Comparison of ENCODE assay signal across 12 mouse cellular contexts in genomic region chr6:38469591-38469990, GRCm38 (mm10). TPM values are rescaled to one million over a fixed set of nuclear protein-coding genes. Genes with fewer than 3 reads are reported as not detected.
DNase-seq lines count a peak whose midpoint lies in the region; ATAC-seq and TF ChIP-seq lines count a peak whose summit lies in the region.
"Had no signal": no experiment of that assay in that cellular context is flagged by ENCODE, and none has a peak within 500 bp of the region (broad histone marks: within the 10 kb centered on the region; RNA-seq: fewer than 3 reads in every experiment).

No protein-coding gene starts in this region.

- H3K27ac ChIP-seq in forebrain, postnatal 0 days (ENCODE audit: low read depth, low read length) = no peak overlapping the region
- no peak overlapping the region for H3K27ac ChIP-seq in forebrain, embryonic 10.5 days
- H3K27ac ChIP-seq in liver, postnatal 0 days (ENCODE audit: low read depth) = no peak overlapping the region
- H3K27ac ChIP-seq in liver, embryonic 12.5 days = no peak overlapping the region
- H3K27ac ChIP-seq: embryonic facial prominence, embryonic 15.5 days; midbrain, embryonic 13.5 days had no signal

- H3K9me3 ChIP-seq in forebrain, postnatal 0 days (ENCODE audit: low read length) = no peaks in the 10 kb centered on the region
- H3K9me3 ChIP-seq in forebrain, embryonic 10.5 days = peaks cover 5% of the 10 kb centered on the region; the same call in 1 of the 2 replicates
- no peaks in the 10 kb centered on the region for H3K9me3 ChIP-seq in liver, postnatal 0 days (ENCODE audit: low read length)
- no peaks in the 10 kb centered on the region for H3K9me3 ChIP-seq in liver, embryonic 12.5 days (replicated peaks)
- no peaks in the 10 kb centered on the region for H3K9me3 ChIP-seq in E14TG2a.4 (ENCODE audit: low read length)
- H3K9me3 ChIP-seq: embryonic facial prominence, embryonic 15.5 days had no signal

- no peak for ATAC-seq in forebrain, postnatal 0 days
- ATAC-seq in liver, postnatal 0 days = no peak
- ATAC-seq in liver, embryonic 12.5 days = no peak
- ATAC-seq in erythroblast, adult 5-6 weeks (replicated peaks; ENCODE audit: low FRiP score, poor library complexity, severe bottlenecking) = peak; percentile 48; the same call in 1 of the 2 replicates
- ATAC-seq: midbrain, embryonic 13.5 days had no signal

- no peaks in the 10 kb centered on the region for H3K4me1 ChIP-seq in forebrain, postnatal 0 days (ENCODE audit: insufficient read depth)
- H3K4me1 ChIP-seq in forebrain, embryonic 10.5 days = no peaks in the 10 kb centered on the region
- H3K4me1 ChIP-seq in liver, postnatal 0 days (ENCODE audit: insufficient read depth) = no peaks in the 10 kb centered on the region
- 0 out of 2 replicates have a peak, but pooled peaks cover 3% of the 10 kb centered on the region for H3K4me1 ChIP-seq in liver, embryonic 12.5 days
- H3K4me1 ChIP-seq in E14TG2a.4 (replicated peaks; ENCODE audit: low read depth, low read length) = no peaks in the 10 kb centered on the region
- H3K4me1 ChIP-seq: embryonic facial prominence, embryonic 15.5 days; midbrain, embryonic 13.5 days had no signal

- peak; percentile 26; the same call in 1 of the 2 replicates for TF ChIP-seq CTCF in forebrain, postnatal 0 days (IDR thresholded peaks at IDR 0.05; ENCODE audit: low read depth)
- peak; percentile 57 for TF ChIP-seq CTCF in liver, postnatal 0 days (IDR thresholded peaks at IDR 0.05; ENCODE audit: low read depth)
- TF ChIP-seq CTCF in E14TG2a.4 (conservative IDR thresholded peaks at IDR 0.05; ENCODE audit: low read length) = peak; percentile 44

- no peak for DNase-seq in forebrain, postnatal 0 days
- DNase-seq in forebrain, embryonic 10.5 days (ENCODE audit: extremely low spot score, low spot score) = no peak
- no peak for DNase-seq in liver, postnatal 0 days
- DNase-seq in right cerebral cortex, postnatal 14 days = no peak
- DNase-seq in cerebellum, adult 9-10 months = no peak
- DNase-seq: cerebellum, postnatal 25 days; kidney, adult 2 months had no signal

- H3K27me3 ChIP-seq in forebrain, postnatal 0 days (ENCODE audit: insufficient read depth, low read length) = no peaks in the 10 kb centered on the region
- no peaks in the 10 kb centered on the region for H3K27me3 ChIP-seq in forebrain, embryonic 10.5 days (ENCODE audit: poor library complexity, severe bottlenecking)
- no peaks in the 10 kb centered on the region for H3K27me3 ChIP-seq in liver, postnatal 0 days (ENCODE audit: insufficient read depth, low read length)
- no peaks in the 10 kb centered on the region for H3K27me3 ChIP-seq in liver, embryonic 12.5 days (replicated peaks)
- H3K27me3 ChIP-seq in E14TG2a.4 (ENCODE audit: insufficient read depth, low read length) = no peaks in the 10 kb centered on the region
- H3K27me3 ChIP-seq: embryonic facial prominence, embryonic 15.5 days; midbrain, embryonic 13.5 days had no signal

- WGBS in forebrain, postnatal 0 days = 89% methylated on average over 4 of the region's 4 CpGs
- WGBS in forebrain, embryonic 10.5 days = 89% methylated on average over 4 of the region's 4 CpGs
- 77% methylated on average over 4 of the region's 4 CpGs for WGBS in liver, postnatal 0 days (ENCODE audit: insufficient replicate concordance)
- WGBS in liver, embryonic 12.5 days (ENCODE audit: insufficient replicate concordance) = 71% methylated on average over 4 of the region's 4 CpGs

- no peak for TF ChIP-seq EP300 in liver, postnatal 0 days (IDR thresholded peaks at IDR 0.05; ENCODE audit: low read depth)

- no peak overlapping the region for H3K4me2 ChIP-seq in forebrain, postnatal 0 days (ENCODE audit: low read depth)
- no peak overlapping the region for H3K4me2 ChIP-seq in liver, postnatal 0 days (ENCODE audit: low read depth, low read length)
- no peak overlapping the region for H3K4me2 ChIP-seq in liver, embryonic 12.5 days
- H3K4me2 ChIP-seq: embryonic facial prominence, embryonic 15.5 days; midbrain, embryonic 13.5 days had no signal

- no peak overlapping the region for H3K9ac ChIP-seq in forebrain, postnatal 0 days
- H3K9ac ChIP-seq in liver, postnatal 0 days (replicated peaks) = no peak overlapping the region
- no peak overlapping the region for H3K9ac ChIP-seq in liver, embryonic 12.5 days
- H3K9ac ChIP-seq: embryonic facial prominence, embryonic 15.5 days; midbrain, embryonic 13.5 days had no signal

- H3K4me3 ChIP-seq in forebrain, postnatal 0 days (ENCODE audit: low read depth, low read length) = no peak overlapping the region
- H3K4me3 ChIP-seq in forebrain, embryonic 10.5 days = no peak overlapping the region
- no peak overlapping the region for H3K4me3 ChIP-seq in liver, postnatal 0 days (ENCODE audit: low read depth, low read length)
- no peak overlapping the region for H3K4me3 ChIP-seq in liver, embryonic 12.5 days
- H3K4me3 ChIP-seq in E14TG2a.4 (replicated peaks; ENCODE audit: low read length) = no peak overlapping the region
- H3K4me3 ChIP-seq: embryonic facial prominence, embryonic 15.5 days; midbrain, embryonic 13.5 days had no signal

- peaks cover 11% of the 10 kb centered on the region for H3K36me3 ChIP-seq in forebrain, postnatal 0 days (ENCODE audit: insufficient read depth)
- H3K36me3 ChIP-seq in forebrain, embryonic 10.5 days (replicated peaks) = peaks cover 75% of the 10 kb centered on the region
- peaks cover 36% of the 10 kb centered on the region for H3K36me3 ChIP-seq in liver, postnatal 0 days (replicated peaks; ENCODE audit: insufficient read depth, low read length)
- peaks cover 70% of the 10 kb centered on the region for H3K36me3 ChIP-seq in liver, embryonic 12.5 days
- H3K36me3 ChIP-seq in E14TG2a.4 (ENCODE audit: insufficient read depth, low read length) = peaks cover 54% of the 10 kb centered on the region

RNA-seq across cellular contexts. Expression of gene Ubn2, which starts 35.8 kb away (rescaled TPM):
- 21.1 and 30.0 TPM in 2 replicates for total RNA-seq in forebrain, postnatal 0 days (2014; rRNA removed)
- polyA plus RNA-seq in forebrain, postnatal 0 days (2015; fragmentation: Nextera tagmentation; extraction: Ambion mirVana) = 5.0 and 8.8 TPM in 2 replicates
- polyA plus RNA-seq in forebrain, embryonic 10.5 days (2016; fragmentation: Nextera tagmentation; extraction: Ambion mirVana) = 13.1 and 15.3 TPM in 2 replicates
- polyA plus RNA-seq in liver, postnatal 0 days (2015; fragmentation: Nextera tagmentation; extraction: Ambion mirVana) = 3.0 TPM in 2 replicates
- polyA plus RNA-seq in liver, embryonic 12.5 days (2016; fragmentation: Nextera tagmentation; extraction: Ambion mirVana) = 9.2 and 10.1 TPM in 2 replicates
- 52.9 and 70.3 TPM in 2 replicates for total RNA-seq in erythroblast, adult 5-6 weeks (2015; ENCODE audit: low replicate concordance)
- total RNA-seq in erythroblast, adult 5-6 weeks (2017; ENCODE audit: low replicate concordance) = 52.4 and 57.0 TPM in 2 replicates
